Mouse (Mus musculus) embryonic facial prominence, embryonic 11.5 days (tissue): ENCODE measurements at regions not wholly inside any gene's neighbourhood (a gene's known extent, or its start where the extent isn't known, plus 50 kb on each side); places are given as distances from the start of the nearest gene placed in this dataset.

Experiments used
- ATAC-seq: fragments of 200-750 bp; cut with Nextera tagmentation; replicated peaks from 2 replicates; pipeline ENCODE4 v1.8.0; 2017; ENCODE audit warnings: low read depth; ENCODE audit not compliant: insufficient number of reproducible peaks, low FRiP score, low TSS enrichment
- DNase-seq: peaks from one replicate; pipeline ENCODE4 v3.0.0-alpha.2; 2015; ENCODE audit warnings: low spot score
- H3K27ac ChIP-seq: fragments of 300-500 bp; sonication (generic); replicated peaks from 2 replicates; pipeline ENCODE4 v1.5.1; 2014; ENCODE audit warnings: mild to moderate bottlenecking, low read depth, low read length, control low read depth
- H3K27me3 ChIP-seq: fragments of 300-500 bp; sonication (generic); 2 replicates; pipeline ENCODE4 v1.6.1; 2014; ENCODE audit warnings: mild to moderate bottlenecking, low read length, moderate library complexity, mixed read lengths; ENCODE audit not compliant: control insufficient read depth, insufficient read depth
- H3K36me3 ChIP-seq: fragments of 300-500 bp; sonication (generic); replicated peaks from 2 replicates; pipeline ENCODE4 v1.6.1; 2014; ENCODE audit warnings: low read depth, mild to moderate bottlenecking, low read length, moderate library complexity, mixed read lengths; ENCODE audit not compliant: control insufficient read depth, insufficient read depth
- H3K4me1 ChIP-seq: fragments of 300-500 bp; sonication (generic); 2 replicates; pipeline ENCODE4 v1.6.1; 2014; ENCODE audit warnings: low read length, mixed read lengths; ENCODE audit not compliant: control insufficient read depth, insufficient read depth
- H3K4me2 ChIP-seq: fragments of 300-500 bp; sonication (generic); 2 replicates; pipeline ENCODE4 v1.6.1; 2014; ENCODE audit warnings: low read depth, mild to moderate bottlenecking, control low read depth, low read length, moderate library complexity
- H3K4me3 ChIP-seq: fragments of 300-500 bp; sonication (generic); 2 replicates; pipeline ENCODE4 v1.5.1; 2014; ENCODE audit warnings: low read depth, low read length, control low read depth
- H3K9ac ChIP-seq: fragments of 300-500 bp; sonication (generic); replicated peaks from 2 replicates; pipeline ENCODE4 v1.6.1; 2014; ENCODE audit warnings: mild to moderate bottlenecking, control low read depth, low read length
- H3K9me3 ChIP-seq: fragments of 300-500 bp; sonication (generic); replicated peaks from 2 replicates; pipeline ENCODE4 v1.6.1; 2016; ENCODE audit warnings: mild to moderate bottlenecking, low read length, inconsistent platforms, mixed read lengths; ENCODE audit not compliant: control insufficient read depth
- WGBS: fragments of 180-500 bp; shearing (Covaris S2); extraction: QIAGEN DNeasy Blood & Tissue Kit; methylation state at CpG from one replicate; pipeline ENCODE4 v1.1.7; 2014; 5-methylcytosine and 5-hydroxymethylcytosine counted together

DNA sequence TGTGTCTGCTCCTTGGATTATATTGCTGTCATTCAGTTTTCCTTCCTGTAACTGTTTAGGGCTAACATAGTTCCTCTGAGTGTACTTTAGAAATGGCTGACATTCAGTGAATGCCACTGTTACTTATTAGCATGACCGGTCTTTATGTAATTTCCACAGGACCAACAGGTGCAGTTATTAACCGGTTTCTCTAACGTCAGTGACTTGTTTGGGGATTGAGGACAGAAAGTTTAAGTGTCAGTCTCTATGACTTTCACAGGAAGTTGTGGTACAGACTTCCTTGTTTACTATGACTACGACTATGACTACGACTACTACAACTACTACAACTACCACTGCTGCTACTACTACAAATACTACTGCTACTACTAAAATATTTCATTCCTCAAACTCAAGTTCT lies 170.4 kb upstream of the Ptger4 start:
- Histone ChIP-seq H3K9me3 (no peaks in the 10 kb centered on the region), H3K27me3 (no peaks in the 10 kb centered on the region), H3K27ac (no peak overlapping the region), H3K9ac (no peak overlapping the region), H3K36me3 (no peaks in the 10 kb centered on the region), H3K4me1 (no peaks in the 10 kb centered on the region), H3K4me2 (no peak overlapping the region), H3K4me3 (no peak overlapping the region)
- DNase-seq = no peak
- 87% methylated on average over 5 of the region's 5 CpGs for WGBS
- ATAC-seq = no peak

DNA sequence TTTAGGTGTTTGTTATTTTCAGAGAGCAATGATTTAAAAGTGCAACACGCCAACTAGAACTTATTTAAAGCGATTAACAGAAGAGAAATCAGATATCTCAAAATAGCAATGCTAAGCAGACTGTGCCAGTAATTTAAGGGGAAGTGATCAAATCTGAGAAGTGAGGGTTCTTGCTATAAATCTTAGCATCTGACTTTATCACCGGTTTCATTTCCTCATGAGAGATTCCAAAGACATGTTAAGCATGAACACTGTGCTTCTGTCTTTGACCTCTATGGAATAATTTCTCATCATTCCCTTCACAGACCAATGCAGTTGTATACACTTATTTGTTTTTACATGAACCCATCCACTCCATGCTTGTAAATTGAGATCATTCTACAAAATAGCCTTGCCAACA lies 172.0 kb upstream of the Ptger4 start:
- WGBS = 84% methylated on average over 3 of the region's 3 CpGs
- H3K36me3 ChIP-seq = no peaks in the 10 kb centered on the region
- ATAC-seq = no peak
- DNase-seq = no peak
- H3K27ac ChIP-seq = no peak overlapping the region
- H3K27me3 ChIP-seq = no peaks in the 10 kb centered on the region
- H3K9ac ChIP-seq = no peak overlapping the region
- H3K4me1 ChIP-seq = no peaks in the 10 kb centered on the region
- H3K4me3 ChIP-seq = no peak overlapping the region
- no peaks in the 10 kb centered on the region for H3K9me3 ChIP-seq
- no peak overlapping the region for H3K4me2 ChIP-seq

DNA sequence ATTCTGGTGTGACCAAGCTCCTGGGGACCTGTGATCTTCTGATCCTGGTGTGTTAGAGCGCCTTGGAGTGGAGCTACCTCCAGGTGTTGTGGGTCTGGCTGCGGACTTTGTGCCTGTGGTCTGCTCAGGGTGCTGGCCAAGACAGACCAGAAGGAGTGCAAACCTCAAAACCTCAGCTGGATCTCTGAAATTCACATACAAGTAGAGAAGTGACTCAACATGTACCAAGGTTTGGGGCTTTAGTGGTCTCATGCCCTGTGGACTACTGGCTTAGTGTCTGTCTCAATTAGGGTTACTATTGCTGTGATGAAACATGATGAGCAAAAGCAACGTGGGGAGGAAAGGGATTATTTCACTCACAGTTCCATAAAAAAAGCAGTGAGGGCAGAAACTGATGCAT lies 182.7 kb upstream of the Ptger4 start:
- ATAC-seq = no peak
- Histone ChIP-seq H3K27me3 (no peaks in the 10 kb centered on the region), H3K4me1 (no peaks in the 10 kb centered on the region), H3K36me3 (no peaks in the 10 kb centered on the region), H3K4me2 (no peak overlapping the region), H3K27ac (no peak overlapping the region), H3K9me3 (no peaks in the 10 kb centered on the region), H3K9ac (no peak overlapping the region), H3K4me3 (no peak overlapping the region)
- WGBS = 78% methylated on average over 3 of the region's 3 CpGs
- DNase-seq = no peak

DNA sequence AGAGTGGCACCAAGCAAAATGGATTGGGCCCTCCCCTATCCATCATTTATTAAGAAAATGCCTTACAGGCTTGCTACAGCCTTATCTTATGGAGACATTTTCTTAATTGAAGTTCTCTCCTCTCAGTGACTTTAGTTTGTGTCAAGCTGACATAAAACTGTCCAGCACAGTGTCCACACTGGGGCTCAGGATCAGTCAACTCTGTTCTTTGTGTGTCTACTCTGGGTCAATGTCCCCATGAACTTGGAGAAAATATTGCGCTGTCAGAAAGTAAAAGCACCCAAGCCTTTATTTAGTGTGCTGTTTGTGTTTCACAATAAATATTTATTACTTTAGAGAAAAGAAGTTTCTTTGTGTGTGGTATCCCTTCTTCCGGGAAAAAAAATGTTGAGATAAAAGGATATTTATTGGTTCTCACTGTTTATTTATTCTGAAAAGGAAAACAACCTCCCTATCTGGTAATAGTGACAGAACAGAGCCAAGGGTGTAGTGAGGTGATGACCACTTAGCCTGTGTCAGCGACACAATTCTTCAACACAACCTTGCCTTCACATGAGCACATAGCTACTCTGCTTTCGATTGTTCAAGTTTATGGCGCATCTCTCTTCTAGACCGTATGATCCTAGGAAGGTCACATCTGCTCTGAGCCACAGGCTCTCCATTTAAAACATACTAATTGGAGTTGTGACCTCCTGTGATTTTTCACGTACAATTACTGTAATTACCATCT lies 183.5 kb upstream of the Ptger4 start:
- DNase-seq (no peak), ATAC-seq (no peak)
- no peaks in the 10 kb centered on the region for H3K4me1 ChIP-seq
- no peaks in the 10 kb centered on the region for H3K36me3 ChIP-seq
- no peak overlapping the region for H3K4me3 ChIP-seq
- H3K9me3 ChIP-seq = no peaks in the 10 kb centered on the region
- no peak overlapping the region for H3K4me2 ChIP-seq
- H3K27ac ChIP-seq = no peak overlapping the region
- H3K9ac ChIP-seq = no peak overlapping the region
- no peaks in the 10 kb centered on the region for H3K27me3 ChIP-seq
- 85% methylated on average over 7 of the region's 7 CpGs for WGBS

DNA sequence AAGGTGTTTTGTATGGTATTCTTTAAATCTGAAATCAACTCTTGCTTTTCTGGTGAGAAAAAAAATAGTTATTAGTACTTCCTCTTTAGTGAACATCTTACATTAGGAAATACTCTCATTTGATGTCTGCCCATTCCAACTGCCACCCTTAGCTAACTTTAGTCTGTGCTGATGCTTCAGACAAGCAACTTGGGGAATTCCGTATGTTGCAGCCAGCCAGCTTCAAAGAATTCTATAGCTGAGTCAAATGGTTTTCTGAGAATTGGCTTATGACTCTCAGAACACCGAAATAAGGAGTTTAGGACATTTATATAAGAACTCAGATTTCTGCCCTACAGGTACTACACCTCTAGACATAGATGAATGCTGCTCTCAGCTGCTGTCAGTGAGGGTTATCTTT lies 188.0 kb upstream of the Ptger4 start:
- DNase-seq (no peak), ATAC-seq (no peak)
- H3K4me2 ChIP-seq = no peak overlapping the region
- H3K4me1 ChIP-seq = no peaks in the 10 kb centered on the region
- no peaks in the 10 kb centered on the region for H3K27me3 ChIP-seq
- no peaks in the 10 kb centered on the region for H3K9me3 ChIP-seq
- WGBS = 81% methylated on average over 2 of the region's 2 CpGs
- H3K4me3 ChIP-seq = no peak overlapping the region
- H3K36me3 ChIP-seq = no peaks in the 10 kb centered on the region
- no peak overlapping the region for H3K9ac ChIP-seq
- H3K27ac ChIP-seq = no peak overlapping the region

DNA sequence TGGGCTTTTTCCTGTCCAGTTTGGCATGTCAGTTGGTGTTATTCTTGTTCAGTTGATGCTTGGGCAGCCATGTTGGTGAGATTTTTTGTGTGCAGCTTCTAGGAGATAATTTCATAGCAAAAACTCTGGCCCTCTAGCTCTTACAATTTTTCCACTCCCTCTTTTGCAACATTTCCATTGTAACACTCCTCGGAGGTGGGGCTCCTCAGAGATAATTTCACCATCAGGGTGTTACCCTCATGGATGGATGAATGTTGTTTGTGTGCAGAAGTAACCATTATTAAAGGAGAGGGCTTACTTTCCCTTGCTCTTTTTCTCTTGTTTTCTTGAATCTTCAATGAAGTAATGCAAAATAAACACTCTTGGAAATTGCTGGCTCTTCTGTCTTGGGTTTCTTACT lies 193.0 kb upstream of the Ptger4 start:
- Histone ChIP-seq H3K4me1 (no peaks in the 10 kb centered on the region), H3K27me3 (no peaks in the 10 kb centered on the region), H3K9ac (no peak overlapping the region), H3K9me3 (no peaks in the 10 kb centered on the region), H3K4me2 (no peak overlapping the region), H3K36me3 (no peaks in the 10 kb centered on the region), H3K27ac (no peak overlapping the region), H3K4me3 (no peak overlapping the region)
- no peak for DNase-seq
- no peak for ATAC-seq
- WGBS = 83% methylated on average over 1 of the region's 1 CpGs

DNA sequence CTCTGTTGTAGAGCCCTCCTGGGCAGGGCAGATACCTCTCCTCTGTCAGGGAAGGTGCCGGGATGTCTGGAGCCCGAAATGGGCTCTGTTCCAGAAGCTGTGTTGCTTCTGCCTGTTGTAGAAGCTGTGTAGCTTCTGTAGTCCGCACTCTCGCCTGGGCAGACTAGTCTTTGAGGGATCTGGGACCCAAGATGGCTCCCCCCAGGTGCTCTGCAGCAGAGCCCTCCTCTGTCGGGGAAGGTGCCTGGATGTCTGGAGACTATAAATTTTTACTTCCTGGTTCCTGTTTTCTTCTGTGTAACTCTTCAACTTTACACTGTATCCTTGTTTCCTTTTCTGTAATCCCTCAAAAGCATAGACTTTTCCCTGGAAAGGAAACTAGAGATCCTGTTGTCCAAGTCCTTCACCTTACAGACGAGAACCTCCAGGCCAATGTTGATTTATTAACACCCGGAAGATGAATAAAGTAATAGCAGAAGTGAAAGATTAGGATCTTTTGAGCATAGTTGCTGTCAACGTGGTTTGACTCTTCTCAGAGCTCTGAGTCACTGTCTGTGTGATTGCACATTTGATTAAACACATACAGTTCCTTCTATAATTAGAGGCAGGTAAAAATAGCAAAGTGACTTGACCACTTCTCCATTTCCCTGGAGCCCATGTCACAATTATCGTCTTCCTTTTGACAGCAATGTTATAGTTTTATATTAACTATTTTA lies 202.2 kb upstream of the Ptger4 start:
- WGBS = 76% methylated on average over 9 of the region's 9 CpGs
- Histone ChIP-seq H3K4me2 (no peak overlapping the region), H3K36me3 (no peaks in the 10 kb centered on the region), H3K9me3 (no peaks in the 10 kb centered on the region), H3K9ac (no peak overlapping the region), H3K27ac (no peak overlapping the region), H3K4me1 (no peaks in the 10 kb centered on the region), H3K27me3 (no peaks in the 10 kb centered on the region), H3K4me3 (no peak overlapping the region)
- DNase-seq (no peak), ATAC-seq (no peak)

DNA sequence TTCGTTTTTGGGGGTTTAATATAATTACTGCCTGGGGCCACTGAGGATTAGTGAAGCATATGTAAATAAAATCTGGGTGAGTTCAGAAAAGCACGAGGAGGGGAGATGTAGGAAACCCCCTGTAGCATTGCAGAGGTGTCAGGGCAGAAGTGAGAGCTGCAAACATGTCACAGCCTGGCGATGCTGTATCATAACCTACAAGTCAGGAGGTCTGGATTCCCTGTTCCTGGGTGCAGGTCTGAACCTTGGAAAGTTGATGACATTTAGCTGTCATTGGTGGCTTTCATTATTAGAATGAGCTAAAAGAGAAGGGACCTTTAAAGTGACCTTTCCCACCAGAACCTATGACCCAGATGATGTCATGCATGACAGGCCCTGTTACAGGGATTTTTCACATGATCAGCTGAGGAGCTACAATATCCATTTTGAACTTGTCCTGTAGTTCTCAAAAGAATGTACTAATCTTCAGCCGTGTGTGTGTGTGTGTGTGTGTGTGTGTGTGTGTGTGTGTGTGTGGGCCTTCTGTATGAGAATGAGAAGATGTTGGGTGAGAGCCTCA lies 202.8 kb upstream of the Ptger4 start:
- H3K4me1 ChIP-seq = no peaks in the 10 kb centered on the region
- H3K36me3 ChIP-seq = no peaks in the 10 kb centered on the region
- no peaks in the 10 kb centered on the region for H3K27me3 ChIP-seq
- 66% methylated on average over 4 of the region's 4 CpGs for WGBS
- no peaks in the 10 kb centered on the region for H3K9me3 ChIP-seq
- ATAC-seq = no peak
- no peak overlapping the region for H3K4me2 ChIP-seq
- H3K9ac ChIP-seq = no peak overlapping the region
- H3K4me3 ChIP-seq = no peak overlapping the region
- DNase-seq = no peak
- H3K27ac ChIP-seq = no peak overlapping the region
